Mouse (Mus musculus): ENCODE data around the gene Rgs14. TPM values are rescaled to one million over a fixed set of nuclear protein-coding genes. Genes with fewer than 3 reads are reported as not detected.

The Rgs14 gene
- polyA plus RNA-seq, 1 experiment from 2014 or later = 1.3 TPM

DNA sequence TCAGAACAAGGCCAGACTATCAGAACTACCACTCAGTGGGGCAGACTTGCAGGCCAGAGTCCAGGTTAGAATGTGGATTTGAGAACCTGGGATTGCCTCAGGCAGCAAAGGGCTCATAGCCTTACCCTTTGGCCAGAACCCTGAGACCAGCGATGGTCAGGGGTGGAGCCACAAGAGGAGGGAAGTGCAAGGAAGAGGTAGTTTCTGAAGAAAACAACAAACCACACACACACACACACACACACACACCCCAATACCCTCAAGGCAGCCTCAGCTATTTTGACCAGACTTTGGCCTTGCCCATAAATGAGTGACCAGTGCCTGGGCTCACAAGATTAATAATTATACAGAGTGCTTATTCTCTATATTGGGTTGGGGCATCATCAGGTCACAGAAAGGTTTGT lies 22.1 kb downstream of the Rgs14 start:
- no peak overlapping the region for H3K4me2 ChIP-seq (replicated peaks)
- no peaks in the 10 kb centered on the region for H3K27me3 ChIP-seq
- ATAC-seq (ENCODE audit: low FRiP score, low read depth) = no peak
- no peak overlapping the region for H3K9ac ChIP-seq
- no peak overlapping the region for H3K27ac ChIP-seq
- 71% methylated on average over 1 of the region's 1 CpGs for WGBS
- H3K9me3 ChIP-seq = no peaks in the 10 kb centered on the region
- no peak overlapping the region for H3K4me3 ChIP-seq
- no peaks in the 10 kb centered on the region for H3K36me3 ChIP-seq
- no peaks in the 10 kb centered on the region for H3K4me1 ChIP-seq

DNA sequence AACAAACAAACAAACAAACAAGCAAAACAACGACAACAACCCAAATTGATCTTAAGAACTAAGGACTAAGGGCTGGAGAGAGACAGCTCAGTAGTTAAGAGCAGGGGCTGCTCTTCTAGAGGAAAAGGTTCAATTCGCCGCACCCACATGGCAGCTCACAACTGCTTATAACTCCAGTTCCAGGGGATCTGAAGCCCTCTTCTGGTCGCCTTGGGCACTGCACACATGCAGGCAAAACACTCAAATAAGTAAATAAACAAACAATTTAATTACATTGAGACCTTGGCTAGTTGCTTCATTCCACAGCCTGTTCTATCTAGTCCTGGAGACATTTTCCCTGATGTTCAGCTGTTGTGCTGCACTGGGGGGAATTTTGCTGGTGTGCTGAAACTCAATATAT lies 23.4 kb downstream of the Rgs14 start:
- no peaks in the 10 kb centered on the region for H3K4me1 ChIP-seq
- no peaks in the 10 kb centered on the region for H3K36me3 ChIP-seq
- no peak overlapping the region for H3K4me3 ChIP-seq
- no peak overlapping the region for H3K27ac ChIP-seq
- ATAC-seq (ENCODE audit: low FRiP score, low read depth) = no peak
- H3K4me2 ChIP-seq (replicated peaks) = no peak overlapping the region
- H3K9ac ChIP-seq = no peak overlapping the region
- 69% methylated on average over 4 of the region's 4 CpGs for WGBS
- H3K9me3 ChIP-seq = no peaks in the 10 kb centered on the region
- H3K27me3 ChIP-seq = no peaks in the 10 kb centered on the region; the same call in 1 of the 2 replicates

DNA sequence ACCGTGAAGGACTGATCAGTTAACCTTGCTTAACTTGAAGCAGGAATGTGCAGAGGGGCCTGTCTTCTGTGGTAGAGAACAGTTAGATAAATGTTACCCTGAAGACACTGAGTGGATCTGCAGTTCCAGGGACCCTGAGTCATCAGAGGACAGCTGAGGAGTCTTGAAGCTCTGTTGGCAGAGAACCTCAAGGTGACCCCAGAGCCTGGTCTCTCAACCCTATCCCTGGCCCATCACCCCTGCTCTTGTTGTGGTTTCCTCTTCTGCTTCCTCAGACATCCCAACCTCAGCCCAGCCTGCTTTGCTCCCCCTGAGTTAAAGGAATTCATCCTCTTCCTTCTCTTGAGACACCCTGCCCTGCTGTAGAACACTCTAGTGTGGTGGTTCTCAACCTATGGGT lies 28.6 kb downstream of the Rgs14 start, which contains the start of gene Slc34a1:
TSS of gene Slc34a1 (plus strand) at position 100 of the 400 bp plus-strand sequence.
- H3K4me2 ChIP-seq (replicated peaks) = no peak within 1 kb of the TSS
- WGBS = 93% methylated on average over 1 of the region's 1 CpGs
- H3K4me3 ChIP-seq = no peak within 1 kb of the TSS
- H3K9ac ChIP-seq = no peak within 1 kb of the TSS
- no peaks in the 10 kb centered on the region for H3K9me3 ChIP-seq
- ATAC-seq (ENCODE audit: low FRiP score, low read depth) = no peak
- H3K4me1 ChIP-seq = no peaks in the 10 kb centered on the region
- H3K27ac ChIP-seq = no peak within 1 kb of the TSS
- H3K36me3 ChIP-seq = no peaks in the 10 kb centered on the region
- H3K27me3 ChIP-seq = peaks cover 7% of the 10 kb centered on the region

DNA sequence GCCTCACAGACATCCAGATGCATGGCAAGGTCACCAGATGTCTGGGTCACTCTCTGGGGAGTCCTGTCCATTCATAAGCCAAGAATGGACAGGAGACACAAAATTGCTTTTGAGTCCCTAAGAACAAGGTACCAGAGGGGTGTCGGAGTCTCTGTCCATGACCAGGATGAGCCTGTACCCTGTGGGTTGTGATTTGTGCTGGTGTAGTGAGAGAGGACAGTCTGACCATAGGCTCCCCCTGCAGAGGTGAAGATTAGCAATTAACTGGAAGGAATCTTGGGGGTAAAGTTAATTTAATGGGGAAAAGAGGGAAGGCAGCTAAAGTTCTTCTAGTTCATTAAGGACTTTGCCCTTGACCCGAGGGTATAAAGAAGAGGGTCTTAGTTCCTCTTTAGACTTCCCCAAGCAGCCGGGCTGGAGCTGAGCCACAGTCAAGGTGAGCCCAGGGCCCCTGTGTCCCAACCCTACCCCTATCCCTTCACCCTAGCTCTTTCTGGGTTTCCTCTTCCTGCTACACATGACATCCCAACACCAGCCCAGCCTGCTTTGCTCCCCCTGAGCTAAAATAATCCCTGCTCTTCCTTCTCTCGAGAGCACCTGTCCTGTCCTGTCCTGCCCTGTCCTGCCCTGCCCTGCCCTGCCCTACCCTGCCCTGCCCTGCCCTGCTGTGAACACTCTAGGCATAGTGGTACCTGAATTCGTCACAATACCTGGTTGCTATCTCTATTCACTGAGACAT lies 29.9 kb downstream of the Rgs14 start:
- H3K4me3 ChIP-seq = no peak overlapping the region
- 70% methylated on average over 5 of the region's 5 CpGs for WGBS

DNA sequence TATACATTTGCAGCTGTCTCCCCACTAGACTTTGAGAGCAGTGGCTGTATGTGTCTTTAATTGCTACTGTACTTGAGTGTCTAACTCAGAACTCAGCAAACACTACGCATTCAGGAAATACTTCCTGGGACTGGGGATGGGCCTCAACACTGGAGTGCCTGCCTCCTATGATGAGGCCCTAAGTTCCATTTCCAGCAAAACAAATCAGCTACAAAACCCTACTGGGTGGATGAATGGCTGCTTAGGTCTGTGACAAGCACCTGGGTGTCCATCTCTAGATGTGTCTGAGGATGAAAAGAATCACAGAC lies 30.5 kb downstream of the Rgs14 start:
- no peak overlapping the region for H3K27ac ChIP-seq
- peaks cover 7% of the 10 kb centered on the region for H3K27me3 ChIP-seq
- H3K9me3 ChIP-seq = no peaks in the 10 kb centered on the region
- no peak overlapping the region for H3K4me3 ChIP-seq
- H3K4me2 ChIP-seq (replicated peaks) = no peak overlapping the region
- ATAC-seq (ENCODE audit: low FRiP score, low read depth) = no peak
- H3K4me1 ChIP-seq = peaks cover under 1% of the 10 kb centered on the region; the same call in 1 of the 2 replicates
- WGBS = 84% methylated on average over 1 of the region's 1 CpGs
- no peaks in the 10 kb centered on the region for H3K36me3 ChIP-seq
- no peak overlapping the region for H3K9ac ChIP-seq

More for the DNA sequence above, 29.9 kb downstream of the Rgs14 start:
- no peak for ATAC-seq (ENCODE audit: low FRiP score, low read depth)
- Histone ChIP-seq H3K36me3 (no peaks in the 10 kb centered on the region), H3K9ac (no peak overlapping the region), H3K27me3 (peaks cover 7% of the 10 kb centered on the region), H3K4me1 (no peaks in the 10 kb centered on the region), H3K27ac (no peak overlapping the region), H3K9me3 (no peaks in the 10 kb centered on the region), H3K4me2 (replicated peaks) (no peak overlapping the region)

DNA sequence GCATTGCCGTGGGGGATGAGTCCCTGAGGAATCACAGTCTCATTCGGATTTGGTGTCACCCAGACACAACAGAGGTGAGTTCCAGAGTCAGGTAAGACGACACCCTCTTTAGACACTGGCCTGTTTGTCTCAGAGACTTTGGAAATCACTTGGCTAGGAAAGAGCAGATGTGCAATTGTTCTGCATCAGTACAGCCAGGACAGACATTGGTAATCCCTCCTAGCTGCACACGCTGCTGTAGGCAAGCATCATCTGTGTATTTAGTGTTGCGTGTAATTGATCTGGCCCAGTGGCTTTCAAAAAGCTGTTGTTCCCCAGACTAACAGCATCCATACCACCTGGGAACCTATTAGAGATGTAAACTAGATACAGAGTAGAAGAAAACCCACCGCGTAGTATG lies 33.7 kb downstream of the Rgs14 start:
- Histone ChIP-seq H3K9ac (no peak overlapping the region), H3K4me1 (peaks cover 8% of the 10 kb centered on the region), H3K27ac (no peak overlapping the region), H3K4me2 (replicated peaks) (no peak overlapping the region), H3K9me3 (no peaks in the 10 kb centered on the region), H3K36me3 (no peaks in the 10 kb centered on the region), H3K27me3 (peaks cover 7% of the 10 kb centered on the region; the same call in 1 of the 2 replicates), H3K4me3 (no peak overlapping the region)
- 74% methylated on average over 7 of the region's 7 CpGs for WGBS
- no peak for ATAC-seq (ENCODE audit: low FRiP score, low read depth)

DNA sequence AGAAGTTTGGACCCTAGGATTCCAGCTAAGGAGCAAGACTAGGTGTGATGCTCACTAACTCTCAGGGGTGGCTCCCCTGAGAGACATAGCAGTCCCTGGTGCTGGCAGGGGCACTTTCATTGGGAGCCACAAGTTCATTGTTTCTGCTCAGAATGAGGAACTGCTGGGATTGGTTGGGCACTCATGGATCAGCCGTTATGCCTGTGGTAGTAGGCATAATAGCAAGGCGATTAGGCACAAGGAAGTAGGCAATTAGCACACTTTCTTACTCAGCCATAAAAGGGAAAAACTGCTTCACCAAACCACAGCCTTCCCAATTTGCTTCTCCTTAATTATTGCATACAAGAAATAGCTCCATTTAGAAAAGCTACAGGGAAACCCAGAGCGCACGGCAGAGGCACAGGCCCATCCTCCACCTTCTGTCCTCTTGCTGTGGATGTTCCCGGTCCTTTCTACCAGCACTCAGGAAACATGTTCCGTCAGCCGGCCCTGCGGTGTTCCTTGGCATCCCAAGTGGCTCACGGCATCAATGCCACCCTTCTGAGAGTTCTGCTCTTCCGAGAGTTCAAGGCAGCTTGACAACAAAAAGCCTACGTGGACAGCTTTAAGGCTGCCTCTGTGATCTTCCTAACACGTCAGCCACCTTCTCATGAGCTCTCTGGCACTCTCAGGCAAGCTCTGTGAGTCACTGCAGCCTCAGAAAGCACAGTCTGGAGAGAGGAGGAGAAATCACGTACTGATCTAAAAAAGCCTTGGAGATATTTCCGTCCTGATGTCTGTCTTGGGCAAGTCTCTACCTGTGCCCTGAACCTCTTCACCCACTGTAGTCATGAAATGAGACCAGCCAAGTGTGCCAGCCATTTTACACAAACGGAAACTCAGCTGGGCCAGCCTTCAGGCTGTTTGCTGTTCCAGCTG lies 34.7 kb downstream of the Rgs14 start:
- Histone ChIP-seq H3K27me3 (peaks cover 11% of the 10 kb centered on the region; the same call in 1 of the 2 replicates), H3K9ac (0 out of 2 replicates have a peak overlapping the region, but pooled peaks have one; percentile 19), H3K36me3 (no peaks in the 10 kb centered on the region), H3K9me3 (no peaks in the 10 kb centered on the region), H3K27ac (no peak overlapping the region), H3K4me1 (peaks cover 8% of the 10 kb centered on the region), H3K4me3 (no peak overlapping the region), H3K4me2 (replicated peaks) (no peak overlapping the region)
- 61% methylated on average over 15 of the region's 15 CpGs for WGBS
- no peak for ATAC-seq (ENCODE audit: low FRiP score, low read depth)

DNA sequence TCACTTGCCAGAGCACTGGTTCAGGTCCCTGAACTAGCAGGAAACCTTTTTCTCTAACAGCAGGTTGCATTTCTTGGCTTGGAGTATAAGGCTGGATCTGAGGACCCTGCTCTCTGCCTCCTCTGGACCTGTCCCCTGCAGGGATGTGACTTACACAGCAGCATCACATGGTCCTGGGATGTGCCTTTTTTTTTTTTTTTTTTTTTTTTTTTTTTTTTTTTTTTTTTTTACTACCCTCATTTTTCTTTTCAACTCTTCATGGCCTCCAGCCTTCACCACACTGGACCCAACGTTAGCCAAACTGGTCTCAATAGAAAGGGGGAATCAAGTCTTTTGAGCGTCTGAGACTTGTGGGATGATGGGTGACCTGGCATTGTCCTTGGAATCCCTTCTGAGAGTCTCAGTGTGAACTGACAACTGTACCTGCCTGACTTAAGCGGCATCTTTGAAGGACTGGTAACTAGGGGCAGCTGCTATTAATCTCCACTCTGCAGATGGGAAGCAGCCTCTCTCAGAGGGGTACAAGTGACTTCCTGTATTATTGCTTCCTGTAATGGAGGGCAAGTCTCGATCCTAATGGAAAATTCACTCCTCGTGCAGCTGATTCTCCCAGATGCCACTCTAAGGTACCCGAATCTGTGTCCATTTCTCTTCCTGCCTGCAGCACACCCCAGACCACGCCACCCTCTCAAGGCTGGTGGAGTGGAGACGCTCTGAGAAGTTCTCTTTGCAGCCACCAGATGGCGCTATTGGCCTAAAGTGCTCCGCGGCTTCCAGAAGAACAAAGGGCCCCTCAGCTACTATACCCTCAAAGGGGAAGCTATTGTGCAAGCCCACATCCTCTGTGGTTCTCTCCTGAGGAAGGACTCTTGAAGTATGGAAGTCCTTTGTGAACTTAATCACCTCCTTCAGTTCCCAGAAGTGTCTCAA lies 35.6 kb downstream of the Rgs14 start:
- H3K9me3 ChIP-seq = no peaks in the 10 kb centered on the region
- no peak overlapping the region for H3K27ac ChIP-seq
- ATAC-seq (ENCODE audit: low FRiP score, low read depth) = peak; percentile 89
- no peaks in the 10 kb centered on the region for H3K36me3 ChIP-seq
- H3K27me3 ChIP-seq = peaks cover 11% of the 10 kb centered on the region; the same call in 1 of the 2 replicates
- H3K4me2 ChIP-seq (replicated peaks) = peak overlapping the region; percentile 47
- H3K4me1 ChIP-seq = peaks cover 8% of the 10 kb centered on the region
- WGBS = 10% methylated on average over 11 of the region's 11 CpGs
- 0 out of 2 replicates have a peak overlapping the region, but pooled peaks have one; percentile 35 for H3K9ac ChIP-seq
- 0 out of 2 replicates have a peak overlapping the region, but pooled peaks have one; percentile 2 for H3K4me3 ChIP-seq

DNA sequence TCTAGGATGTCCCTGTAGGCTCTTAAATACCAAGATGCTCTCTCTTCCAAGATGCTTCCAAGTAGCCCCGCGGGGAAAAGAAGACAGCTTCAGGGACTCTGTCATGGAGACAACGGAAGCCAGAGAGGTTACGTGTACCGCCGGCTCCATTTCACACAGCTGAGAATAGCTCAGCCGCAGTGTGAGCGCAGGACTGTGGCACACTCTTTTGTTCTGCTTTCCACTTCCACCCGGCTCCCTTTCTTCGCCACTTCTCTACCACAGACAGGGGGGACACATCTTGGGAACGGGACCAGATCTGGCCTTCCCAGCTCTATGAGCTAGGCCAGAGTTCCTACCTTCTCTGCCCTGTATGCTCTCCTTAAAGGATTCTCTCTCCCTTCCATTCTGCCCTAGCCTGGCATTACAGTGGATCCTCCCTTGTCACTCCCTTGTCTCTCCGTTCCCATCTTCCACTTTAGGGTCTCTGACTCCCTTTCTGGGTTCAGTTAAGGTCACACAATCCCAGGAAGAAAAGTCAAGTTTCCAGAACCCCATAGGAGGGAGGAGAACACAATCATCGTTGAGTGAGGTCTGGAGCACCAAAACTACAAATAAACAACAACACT lies 36.4 kb downstream of the Rgs14 start:
- Histone ChIP-seq H3K9ac (0 out of 2 replicates have a peak overlapping the region, but pooled peaks have one; percentile 26), H3K4me2 (replicated peaks) (peak overlapping the region; percentile 47; the same call in 1 of the 2 replicates), H3K27ac (no peak overlapping the region), H3K36me3 (no peaks in the 10 kb centered on the region), H3K4me3 (no peak overlapping the region), H3K4me1 (peaks cover 8% of the 10 kb centered on the region), H3K27me3 (peaks cover 7% of the 10 kb centered on the region; the same call in 1 of the 2 replicates), H3K9me3 (no peaks in the 10 kb centered on the region)
- 75% methylated on average over 13 of the region's 13 CpGs for WGBS
- ATAC-seq (ENCODE audit: low FRiP score, low read depth) = no peak

DNA sequence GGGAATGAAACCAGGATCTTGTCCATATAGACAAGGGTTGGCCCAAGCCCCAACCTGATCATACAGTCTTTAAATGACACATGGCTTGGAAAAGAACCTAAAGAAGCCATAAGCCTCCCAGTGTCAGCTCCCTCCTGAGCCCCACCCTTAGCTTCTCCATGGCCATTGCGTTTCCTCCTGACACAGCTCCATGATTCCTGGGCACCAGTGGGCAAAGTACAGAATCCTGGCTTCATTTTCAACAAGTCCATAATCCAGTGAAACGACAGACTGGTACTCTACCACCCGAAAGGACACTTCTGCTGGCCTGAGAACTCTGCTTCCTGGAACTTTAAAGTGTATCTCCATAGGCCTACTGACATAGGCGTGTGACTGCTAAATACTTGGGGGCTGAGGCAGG lies 37.8 kb downstream of the Rgs14 start:
- Histone ChIP-seq H3K27ac (no peak overlapping the region), H3K27me3 (peaks cover 4% of the 10 kb centered on the region; the same call in 1 of the 2 replicates), H3K9me3 (no peaks in the 10 kb centered on the region), H3K9ac (no peak overlapping the region), H3K4me2 (replicated peaks) (no peak overlapping the region), H3K4me3 (no peak overlapping the region), H3K4me1 (peaks cover 8% of the 10 kb centered on the region), H3K36me3 (no peaks in the 10 kb centered on the region)
- ATAC-seq (ENCODE audit: low FRiP score, low read depth) = no peak
- WGBS = 84% methylated on average over 4 of the region's 4 CpGs

DNA sequence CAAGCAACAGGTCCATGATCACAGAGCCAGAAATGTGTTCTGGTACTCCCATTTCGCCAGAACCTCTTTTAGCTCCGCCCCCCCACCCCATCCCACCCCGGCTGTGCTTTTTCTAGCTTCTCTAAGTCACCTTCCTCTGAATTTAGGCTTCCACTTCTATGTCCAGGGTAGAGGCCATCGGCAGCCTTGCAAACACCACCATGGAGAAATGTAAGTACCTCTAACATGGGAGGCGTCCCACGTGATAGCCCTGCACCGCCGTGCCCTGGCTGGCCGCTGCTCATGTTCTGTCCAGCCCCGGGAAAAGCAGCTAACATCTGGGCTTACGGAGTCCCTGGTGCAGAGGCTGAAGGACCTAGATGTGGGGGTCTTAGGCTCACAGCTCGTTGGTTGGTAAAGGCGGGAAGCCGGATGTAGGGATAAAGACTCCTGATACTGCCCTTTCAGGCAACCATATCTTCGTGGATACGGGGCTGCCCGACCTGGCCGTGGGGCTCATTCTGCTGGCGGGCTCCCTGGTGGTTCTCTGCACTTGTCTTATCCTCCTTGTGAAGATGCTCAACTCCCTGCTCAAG lies 39.1 kb downstream of the Rgs14 start:
- no peak overlapping the region for H3K4me2 ChIP-seq (replicated peaks)
- H3K4me3 ChIP-seq = no peak overlapping the region
- ATAC-seq (ENCODE audit: low FRiP score, low read depth) = no peak
- no peak overlapping the region for H3K27ac ChIP-seq
- H3K36me3 ChIP-seq = no peaks in the 10 kb centered on the region
- no peaks in the 10 kb centered on the region for H3K9me3 ChIP-seq
- H3K4me1 ChIP-seq = peaks cover 8% of the 10 kb centered on the region
- peaks cover 14% of the 10 kb centered on the region for H3K27me3 ChIP-seq
- no peak overlapping the region for H3K9ac ChIP-seq
- 85% methylated on average over 19 of the region's 19 CpGs for WGBS
